Mouse (Mus musculus): ENCODE measurements at regions not wholly inside any gene's neighbourhood (a gene's known extent, or its start where the extent isn't known, plus 50 kb on each side); places are given as distances from the start of the nearest gene placed in this dataset.
"Not testable (repeated sequence)": the region's sequence is repeated elsewhere in the genome, so short reads cannot be mapped to it uniquely, and the experiment has no call there.

DNA sequence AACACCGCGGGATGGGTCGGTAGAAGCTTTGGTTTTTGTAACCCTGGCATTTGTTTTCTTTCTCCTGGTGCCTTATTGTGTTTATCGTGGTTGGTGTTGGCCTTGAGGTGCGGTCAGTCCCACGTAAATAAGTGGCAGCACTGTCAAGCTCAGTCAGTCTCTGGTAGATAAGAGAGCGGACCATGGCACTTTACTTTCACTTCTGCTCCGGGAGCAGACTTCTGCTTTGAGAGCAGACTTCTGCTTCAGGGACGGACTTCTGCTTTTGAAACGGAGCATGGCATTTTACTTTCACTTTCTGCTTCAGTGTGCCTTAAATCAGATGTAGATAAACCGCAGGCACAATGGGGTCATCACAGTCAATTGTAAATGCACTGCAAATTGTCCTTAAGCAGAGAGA is 54.3 kb upstream of the Ccdc66 start:
- H3K27ac ChIP-seq; DNase-seq (ENCODE audit: low spot score in 2 of 2); H3K4me3 ChIP-seq: not testable (repeated sequence)

DNA sequence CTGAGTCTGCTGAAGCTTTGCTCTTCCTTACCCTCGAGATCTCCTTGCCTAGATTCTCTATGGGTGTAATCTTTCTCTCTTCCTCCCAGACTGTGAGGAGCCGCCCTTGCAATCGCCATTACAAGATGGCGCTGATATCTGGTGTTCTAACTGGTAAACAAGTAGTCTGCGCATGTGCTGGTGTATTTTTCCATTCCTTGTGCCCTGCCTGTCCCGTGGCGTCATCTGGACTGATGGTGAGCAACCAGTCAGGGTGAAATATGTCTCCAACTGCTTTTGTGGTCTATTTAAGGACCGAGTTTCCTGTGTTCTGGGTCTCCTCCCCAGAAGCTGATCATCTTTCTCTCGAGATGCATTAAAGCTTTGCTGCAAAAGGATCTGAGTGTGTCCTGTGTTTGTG is 53.7 kb upstream of the Ccdc66 start:
- not testable (repeated sequence) for DNase-seq (ENCODE audit: low spot score in 2 of 2); H3K27ac ChIP-seq

DNA sequence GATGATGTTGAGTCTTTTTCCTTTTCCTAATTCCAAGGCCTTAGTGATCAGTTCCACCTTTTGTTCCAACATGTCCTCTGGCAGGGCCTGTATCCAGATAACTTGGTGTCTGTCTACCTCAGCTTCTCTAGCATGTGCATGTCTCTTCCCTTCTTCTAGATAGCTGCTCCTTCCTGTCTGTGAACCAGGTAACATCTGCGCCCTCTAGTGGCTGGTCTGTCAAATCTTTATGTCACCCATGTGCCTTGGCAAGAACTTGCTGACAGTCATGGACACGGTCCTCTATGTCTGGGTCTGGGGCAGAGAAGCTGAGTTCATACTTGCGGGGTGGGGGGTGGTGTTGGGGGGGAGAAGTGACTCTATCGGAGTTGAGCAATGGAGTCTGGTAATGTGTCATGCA is 52.2 kb upstream of the Ccdc66 start:
- Histone ChIP-seq H3K4me3 (no peak overlapping the region), H3K27ac (no peak overlapping the region)
- peak; percentile 51 to 72 for DNase-seq (ENCODE audit: low spot score in 2 of 2)
- peak; percentile 73 for TF ChIP-seq CTCF (conservative IDR thresholded peaks at IDR 0.05)

More for the DNA sequence above, 53.7 kb upstream of the Ccdc66 start:
- not testable (repeated sequence) for H3K4me3 ChIP-seq

DNA sequence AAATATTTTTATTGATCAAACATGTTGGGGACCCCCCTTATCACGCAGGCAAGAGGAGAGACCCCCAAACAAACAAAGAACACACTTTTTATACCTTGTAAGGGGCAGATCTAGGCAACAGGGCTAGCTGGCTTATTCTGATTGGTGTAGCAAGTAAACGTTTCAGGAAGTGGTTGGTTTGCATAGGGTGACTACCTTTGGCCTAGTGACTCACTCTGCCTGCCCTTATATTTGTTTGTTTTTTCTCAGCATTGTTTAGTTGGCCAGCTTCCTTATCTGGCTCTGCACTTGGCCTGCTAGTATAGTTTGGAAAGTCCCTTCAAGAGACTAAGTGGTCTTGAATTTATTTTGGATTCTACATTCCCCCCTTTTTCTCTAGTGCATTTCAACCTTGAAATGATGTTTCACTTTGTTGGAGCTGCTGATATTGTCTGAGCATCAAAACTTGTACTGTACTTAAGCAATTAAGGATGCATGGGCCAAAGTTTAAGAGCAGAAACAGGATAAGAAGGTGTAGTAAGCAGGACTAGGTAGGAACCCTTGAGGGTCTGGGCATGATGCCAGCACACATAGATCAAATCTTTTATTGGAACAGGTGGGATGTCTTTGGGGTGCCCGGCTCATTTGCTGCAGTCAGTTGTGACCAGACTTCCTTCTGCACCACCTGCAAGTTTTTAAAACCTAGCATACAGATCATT is 50.7 kb upstream of the Ccdc66 start:
- no peak for TF ChIP-seq CTCF (conservative IDR thresholded peaks at IDR 0.05)
- Histone ChIP-seq H3K4me3 (no peak overlapping the region), H3K27ac (no peak overlapping the region)
- DNase-seq (ENCODE audit: low spot score in 2 of 2): no peak

Data from layer of hippocampus, adult 2 months (tissue).